Mouse (Mus musculus) cerebellum, postnatal 4 days (tissue): ENCODE measurements around the gene Krt87.

ENCODE experiments used
- DNase-seq, 2 experiments: peaks; one replicate each; pipeline ENCODE4 v3.0.0; 2022; ENCODE audit warnings: low spot score in 2 of 2, mixed read lengths in 1 of 2

Gene Krt87

GRCm38 (mm10) chr15:101438555-101438954 lies at the start of gene Krt87:
TSS of gene Krt87 (minus strand) at chr15:101438804.
- DNase-seq, result no peak

GRCm38 (mm10) chr15:101485911-101486635 lies 47.5 kb upstream of the Krt87 start:
- no peak for DNase-seq

GRCm38 (mm10) chr15:101484939-101485338 lies 46.3 kb upstream of the Krt87 start:
- no peak for DNase-seq

GRCm38 (mm10) chr15:101483646-101484045 lies 45.0 kb upstream of the Krt87 start:
- DNase-seq, result no peak

GRCm38 (mm10) chr15:101482056-101482455 lies 43.5 kb upstream of the Krt87 start:
- no peak for DNase-seq

- DNase-seq, result no peak
Measured at GRCm38 (mm10) chr15:101479666-101480060, 41.1 kb upstream of the Krt87 start.

GRCm38 (mm10) chr15:101479007-101479665 lies 40.5 kb upstream of the Krt87 start:
- peak in 1 of 2 experiments; percentile 60 for DNase-seq

GRCm38 (mm10) chr15:101472952-101473528 lies 34.4 kb upstream of the Krt87 start, which contains the start of gene Krt86:
TSS of gene Krt86 (plus strand) at chr15:101473478.
- no peak for DNase-seq

- DNase-seq, result no peak
Measured at GRCm38 (mm10) chr15:101469093-101469492, 30.5 kb upstream of the Krt87 start.

- no peak for DNase-seq
Measured at GRCm38 (mm10) chr15:101463651-101464050, 25.0 kb upstream of the Krt87 start, which contains the start of gene Krt81. TSS of gene Krt81 (minus strand) at chr15:101463751.

- DNase-seq, result no peak
Measured at GRCm38 (mm10) chr15:101459283-101459682, 20.7 kb upstream of the Krt87 start.

GRCm38 (mm10) chr15:101458361-101458930 lies 19.8 kb upstream of the Krt87 start:
- DNase-seq, result no peak

GRCm38 (mm10) chr15:101455891-101456290 lies 17.3 kb upstream of the Krt87 start:
- no peak for DNase-seq

GRCm38 (mm10) chr15:101455292-101455691 lies 16.7 kb upstream of the Krt87 start:
- no peak for DNase-seq

- DNase-seq, result no peak
Measured at GRCm38 (mm10) chr15:101454774-101455173, 16.2 kb upstream of the Krt87 start.

GRCm38 (mm10) chr15:101453093-101453736 lies 14.6 kb upstream of the Krt87 start:
- DNase-seq, result peak; percentile 70 to 87

GRCm38 (mm10) chr15:101447444-101447843 lies 8.8 kb upstream of the Krt87 start, which contains the start of gene Krt88:
TSS of gene Krt88 (plus strand) at chr15:101447744.
- no peak for DNase-seq

- DNase-seq, result no peak
Measured at GRCm38 (mm10) chr15:101446572-101446971, 8.0 kb upstream of the Krt87 start.

GRCm38 (mm10) chr15:101440837-101441236 lies 2.2 kb upstream of the Krt87 start:
- no peak for DNase-seq

- no peak for DNase-seq
Measured at GRCm38 (mm10) chr15:101436611-101437010, 2.0 kb downstream of the Krt87 start.

- no peak for DNase-seq
Measured at GRCm38 (mm10) chr15:101424914-101425313, 13.7 kb downstream of the Krt87 start.

GRCm38 (mm10) chr15:101420903-101421302 lies 17.7 kb downstream of the Krt87 start:
- no peak for DNase-seq
